Mouse (Mus musculus) granulocyte monocyte progenitor cell, adult 5-6 weeks (primary cell): ENCODE measurements around the gene Lgals7. TPM values are rescaled to one million over a fixed set of nuclear protein-coding genes. Genes with fewer than 3 reads are reported as not detected.

Source experiments
- ATAC-seq: replicated peaks from 2 replicates; pipeline ENCODE4 v1.8.0; 2016; ENCODE audit warnings: mild to moderate bottlenecking, moderate TSS enrichment, inconsistent platforms; ENCODE audit not compliant: poor library complexity, severe bottlenecking
- total RNA-seq, 2 experiments: library from RNA; stranded (forward) in 1 of 2; stranded (reverse) in 1 of 2; fragments of 200-712, 200-1000 nt in 1 of 2; fragments of >200 nt in 1 of 2; fragmentation: Nextera tagmentation in 1 of 2; gene quantifications; 2 replicates each; pipeline ENCODE4 v1.2.3; 2014 to 2017

The Lgals7 gene
- total RNA-seq, 2 experiments from 2014 or later, result not detected

GRCm38 (mm10) chr7:28827338-28827737 is 36.3 kb upstream of the Lgals7 start:
- no peak for ATAC-seq

GRCm38 (mm10) chr7:28829821-28830220 is 33.8 kb upstream of the Lgals7 start:
- no peak for ATAC-seq

- no peak for ATAC-seq
Observed at GRCm38 (mm10) chr7:28830981-28831380, 32.7 kb upstream of the Lgals7 start.

- ATAC-seq, result no peak
Observed at GRCm38 (mm10) chr7:28831411-28832125, 32.1 kb upstream of the Lgals7 start.

GRCm38 (mm10) chr7:28832137-28832536 is 31.5 kb upstream of the Lgals7 start:
- peak; percentile 88 for ATAC-seq

- no peak for ATAC-seq
Observed at GRCm38 (mm10) chr7:28833723-28834347, 29.8 kb upstream of the Lgals7 start, which contains the start of gene Lgals4. Gene Lgals4 (plus strand): TSS chr7:28833854.

- no peak for ATAC-seq
Observed at GRCm38 (mm10) chr7:28836936-28837335, 26.7 kb upstream of the Lgals7 start.

- ATAC-seq, result peak; percentile 84
Observed at GRCm38 (mm10) chr7:28838331-28838730, 25.3 kb upstream of the Lgals7 start.

GRCm38 (mm10) chr7:28847273-28847672 is 16.4 kb upstream of the Lgals7 start:
- no peak for ATAC-seq

- ATAC-seq, result no peak
Observed at GRCm38 (mm10) chr7:28849700-28850236, 13.9 kb upstream of the Lgals7 start.

GRCm38 (mm10) chr7:28850642-28851041 is 13.0 kb upstream of the Lgals7 start:
- ATAC-seq, result no peak

- no peak for ATAC-seq
Observed at GRCm38 (mm10) chr7:28859953-28860352, 3.7 kb upstream of the Lgals7 start.

- ATAC-seq, result no peak
Observed at GRCm38 (mm10) chr7:28860898-28861297, 2.8 kb upstream of the Lgals7 start.

GRCm38 (mm10) chr7:28862817-28863499 is 695 bp upstream of the Lgals7 start:
- no peak for ATAC-seq

GRCm38 (mm10) chr7:28864288-28864750 is 666 bp downstream of the Lgals7 start:
- ATAC-seq, result no peak

- ATAC-seq, result peak; percentile 93
Observed at GRCm38 (mm10) chr7:28865481-28866300, 2.0 kb downstream of the Lgals7 start.

- ATAC-seq, result no peak
Observed at GRCm38 (mm10) chr7:28866769-28867507, 3.3 kb downstream of the Lgals7 start.

GRCm38 (mm10) chr7:28867508-28868340 is 4.1 kb downstream of the Lgals7 start:
- peak; percentile 52 for ATAC-seq
